Mouse (Mus musculus) heart, postnatal 0 days (tissue): ENCODE measurements around the gene Qrich1. TPM values are rescaled to one million over a fixed set of nuclear protein-coding genes. Genes with fewer than 3 reads are reported as not detected.

ENCODE experiments used
- ATAC-seq: fragments of 200-750 bp; cut with Nextera tagmentation; 2 replicates; pipeline ENCODE4 v1.8.0; 2017; ENCODE audit warnings: low read depth, moderate number of reproducible peaks, moderate library complexity; ENCODE audit not compliant: insufficient read depth
- DNase-seq: peaks from one replicate; pipeline ENCODE4 v3.0.0-alpha.2; 2016; ENCODE audit warnings: low spot score
- H3K27ac ChIP-seq: fragments of 300-500 bp; sonication (generic); 2 replicates; pipeline ENCODE4 v1.5.1; 2014; ENCODE audit warnings: low read depth, mild to moderate bottlenecking
- H3K27me3 ChIP-seq: fragments of 300-500 bp; sonication (generic); 2 replicates; pipeline ENCODE4 v1.6.1; 2014; ENCODE audit warnings: low read length, mixed read lengths; ENCODE audit not compliant: control insufficient read depth, insufficient read depth
- H3K36me3 ChIP-seq: fragments of 300-500 bp; sonication (generic); replicated peaks from 2 replicates; pipeline ENCODE4 v1.6.1; 2014; ENCODE audit warnings: low read length, mixed read lengths; ENCODE audit not compliant: control insufficient read depth, insufficient read depth
- H3K4me1 ChIP-seq: fragments of 300-500 bp; sonication (generic); 2 replicates; pipeline ENCODE4 v1.6.1; 2014; ENCODE audit warnings: antibody characterized with exemption; ENCODE audit not compliant: control insufficient read depth, insufficient read depth
- H3K4me2 ChIP-seq: fragments of 300-500 bp; sonication (generic); 2 replicates; pipeline ENCODE4 v1.6.1; 2014; ENCODE audit warnings: low read depth, mild to moderate bottlenecking, low read length, moderate library complexity
- H3K4me3 ChIP-seq: fragments of 300-500 bp; sonication (generic); 2 replicates; pipeline ENCODE4 v1.5.1; 2014; ENCODE audit warnings: low read depth, low read length
- H3K9ac ChIP-seq: fragments of 300-500 bp; sonication (generic); replicated peaks from 2 replicates; pipeline ENCODE4 v1.6.1; 2014; ENCODE audit warnings: low read depth, low read length, mixed read lengths
- H3K9me3 ChIP-seq: fragments of 300-500 bp; sonication (generic); replicated peaks from 2 replicates; pipeline ENCODE4 v1.6.1; 2016; ENCODE audit warnings: low read length; ENCODE audit not compliant: control insufficient read depth
- CTCF ChIP-seq: IDR thresholded peaks from 2 replicates; pipeline ENCODE4 v1.5.1; 2016; ENCODE audit warnings: antibody characterized with exemption, control low read depth, low read depth
- EP300 ChIP-seq: IDR thresholded peaks from 2 replicates; pipeline ENCODE4 v1.6.1; 2016; ENCODE audit warnings: antibody characterized with exemption, low read depth
- WGBS: fragments of 180-500 bp; shearing (Covaris S2); extraction: QIAGEN DNeasy Blood & Tissue Kit; methylation state at CpG from one replicate; pipeline ENCODE4 v1.1.7; 2014; 5-methylcytosine and 5-hydroxymethylcytosine counted together
- polyA plus RNA-seq: library from polyadenylated mRNA; unstranded; fragments of >200 nt; fragmentation: Nextera tagmentation; extraction: Ambion mirVana; gene quantifications from 2 replicates; pipeline ENCODE4 v1.2.1, GENCODE M21; 2015
- total RNA-seq: library from RNA; depleted of rRNA; stranded (reverse); fragments of >200 nt; gene quantifications from 2 replicates; pipeline ENCODE4 v1.2.3, GENCODE M21; 2014; ENCODE audit warnings: low replicate concordance

Gene Qrich1
- total and polyA plus RNA-seq, 2 experiments from 2014 or later = 55.4 to 154 TPM

- TF ChIP-seq CTCF = no peak
- no peak for TF ChIP-seq EP300
- ATAC-seq (no peak), DNase-seq (no peak)
- Histone ChIP-seq H3K4me1 (no peaks in the 10 kb centered on the region), H3K9me3 (no peaks in the 10 kb centered on the region), H3K9ac (no peak overlapping the region), H3K36me3 (peaks cover 90% of the 10 kb centered on the region), H3K27me3 (no peaks in the 10 kb centered on the region), H3K27ac (no peak overlapping the region), H3K4me3 (no peak overlapping the region), H3K4me2 (no peak overlapping the region)
- 91% methylated on average over 1 of the region's 1 CpGs for WGBS
Measured at GRCm38 (mm10) chr9:108546875-108547274, 30.3 kb downstream of the Qrich1 start.

GRCm38 (mm10) chr9:108559169-108559568, 42.6 kb downstream of the Qrich1 start:
- no peak for DNase-seq
- no peak overlapping the region for H3K9ac ChIP-seq
- 85% methylated on average over 4 of the region's 4 CpGs for WGBS
- no peak overlapping the region for H3K4me3 ChIP-seq
- H3K27me3 ChIP-seq = no peaks in the 10 kb centered on the region
- peaks cover 8% of the 10 kb centered on the region for H3K4me1 ChIP-seq
- ATAC-seq = no peak
- TF ChIP-seq CTCF = no peak
- no peak overlapping the region for H3K4me2 ChIP-seq
- H3K27ac ChIP-seq = no peak overlapping the region
- H3K36me3 ChIP-seq = peaks cover 75% of the 10 kb centered on the region
- no peaks in the 10 kb centered on the region for H3K9me3 ChIP-seq

GRCm38 (mm10) chr9:108560227-108560841, 43.7 kb downstream of the Qrich1 start, which contains the start of gene Impdh2:
Gene Impdh2, plus strand, starts transcription at chr9:108560286.
- peak; percentile 99 for ATAC-seq
- peaks cover 75% of the 10 kb centered on the region for H3K36me3 ChIP-seq

GRCm38 (mm10) chr9:108563671-108564070, 47.1 kb downstream of the Qrich1 start:
- H3K36me3 ChIP-seq = peaks cover 51% of the 10 kb centered on the region

More at GRCm38 (mm10) chr9:108560227-108560841, 43.7 kb downstream of the Qrich1 start, which contains the start of gene Impdh2:
- peak; percentile 95 for DNase-seq
- Histone ChIP-seq H3K27me3 (no peaks in the 10 kb centered on the region), H3K9ac (peak within 1 kb of the TSS; percentile 74), H3K9me3 (no peaks in the 10 kb centered on the region), H3K4me3 (peak within 1 kb of the TSS; percentile 65), H3K4me1 (peaks cover 8% of the 10 kb centered on the region), H3K27ac (peak within 1 kb of the TSS; percentile 75), H3K4me2 (peak within 1 kb of the TSS; percentile 87)
- TF ChIP-seq EP300 = no peak
- no peak for TF ChIP-seq CTCF
- WGBS = under 1% methylated on average over 53 of the region's 53 CpGs

GRCm38 (mm10) chr9:108564131-108564530, 47.5 kb downstream of the Qrich1 start:
- 69% methylated on average over 7 of the region's 7 CpGs for WGBS
- Histone ChIP-seq H3K4me2 (no peak overlapping the region), H3K36me3 (peaks cover 47% of the 10 kb centered on the region), H3K4me3 (no peak overlapping the region), H3K9ac (no peak overlapping the region), H3K27me3 (no peaks in the 10 kb centered on the region), H3K9me3 (no peaks in the 10 kb centered on the region), H3K4me1 (peaks cover 28% of the 10 kb centered on the region), H3K27ac (no peak overlapping the region)
- DNase-seq (no peak), ATAC-seq (no peak)
- no peak for TF ChIP-seq CTCF
- TF ChIP-seq EP300 = no peak

More at GRCm38 (mm10) chr9:108563671-108564070, 47.1 kb downstream of the Qrich1 start:
- WGBS = 79% methylated on average over 8 of the region's 8 CpGs
- no peaks in the 10 kb centered on the region for H3K27me3 ChIP-seq
- no peak overlapping the region for H3K4me2 ChIP-seq
- no peak overlapping the region for H3K27ac ChIP-seq
- DNase-seq (no peak), ATAC-seq (no peak)
- peaks cover 24% of the 10 kb centered on the region for H3K4me1 ChIP-seq
- no peak overlapping the region for H3K4me3 ChIP-seq
- TF ChIP-seq EP300 (no peak), CTCF (no peak)
- no peak overlapping the region for H3K9ac ChIP-seq
- no peaks in the 10 kb centered on the region for H3K9me3 ChIP-seq
